Comparison of ENCODE assay signal across 23 mouse cellular contexts in the genomic region with DNA sequence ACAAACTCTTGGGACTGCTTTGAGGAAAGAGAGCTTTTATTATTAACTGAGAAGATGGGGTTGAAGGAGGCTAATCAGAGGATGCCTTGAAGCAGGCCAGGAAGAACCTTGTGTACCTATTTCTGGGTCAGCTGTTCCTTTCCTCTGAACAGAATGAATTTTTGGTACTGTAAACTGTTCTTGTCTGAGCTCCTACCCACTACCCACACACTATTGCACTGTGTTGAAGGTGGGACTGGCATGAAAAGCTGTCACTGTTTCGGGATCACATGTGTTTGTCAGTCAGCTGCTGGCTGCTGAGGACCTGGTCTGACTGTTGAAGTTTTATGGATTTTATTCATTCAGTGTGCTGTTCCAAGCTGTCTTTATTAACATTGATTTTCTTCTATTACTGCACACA.
"Had no signal": no experiment of that assay in that cellular context is flagged by ENCODE, and none has a peak within 500 bp of the region (broad histone marks: within the 10 kb centered on the region; RNA-seq: fewer than 3 reads in every experiment).

No protein-coding gene starts in this region.

- H3K4me3 ChIP-seq: heart, embryonic 10.5 days; heart, embryonic 12.5 days; hindbrain, embryonic 13.5 days; hindbrain, embryonic 15.5 days; kidney, embryonic 15.5 days; limb, embryonic 13.5 days; limb, embryonic 15.5 days; liver, embryonic 12.5 days had no signal

- DNase-seq: gastrocnemius, postnatal 14 days; gastrocnemius, postnatal 36 days; heart, adult 18-20 months; heart, postnatal 10 days; heart, postnatal 36 days; kidney, adult 11 months; kidney, adult 2 months; kidney, adult 9 months; kidney, postnatal 14 days; kidney, postnatal 36 days; left cerebral cortex, postnatal 4 days had no signal

- ATAC-seq: hindbrain, postnatal 0 days; intestine, embryonic 16.5 days; liver, embryonic 12.5 days had no signal

- H3K27ac ChIP-seq: heart, embryonic 10.5 days; hindbrain, embryonic 13.5 days; hindbrain, embryonic 15.5 days; hindbrain, postnatal 0 days; kidney, embryonic 15.5 days; kidney, postnatal 0 days; limb, embryonic 13.5 days; limb, embryonic 15.5 days; liver, embryonic 12.5 days; liver, embryonic 14.5 days had no signal
